Mouse (Mus musculus) adrenal gland, postnatal 4 days (tissue): ENCODE data around the gene Gm49721. TPM values are rescaled to one million over a fixed set of nuclear protein-coding genes. Genes with fewer than 3 reads are reported as not detected.
"Not testable (repeated sequence)": the region's sequence is repeated elsewhere in the genome, so short reads cannot be mapped to it uniquely, and the experiment has no call there.

ENCODE experiments used
- DNase-seq, 2 experiments: peaks; one replicate each; pipeline ENCODE4 v3.0.0; 2021 to 2022; ENCODE audit warnings: low spot score in 2 of 2, mixed read lengths in 2 of 2
- long read RNA-seq, 2 experiments: library from polyadenylated mRNA; stranded (forward); transcript quantifications; one replicate each; pipeline ENCODE4 v2.0.0; 2021
- total RNA-seq, 2 experiments: library from RNA; stranded (reverse); gene quantifications; 2 replicates each; pipeline ENCODE4 v1.2.3; 2021

Gm49721 gene
- total RNA-seq = under 1 TPM; 0.37 to 0.45 TPM
- long read RNA-seq, experiment 1, partial matches to known transcripts = 0 of 9 reads
- long read RNA-seq, experiment 1, other reads (novel, unspliced or antisense) = 9 of 9 reads
- long read RNA-seq, experiment 2, partial matches to known transcripts = 0 of 14 reads
- long read RNA-seq, experiment 2, other reads (novel, unspliced or antisense) = 14 of 14 reads

GRCm38 (mm10) chr17:6978287-6979248, at the start of gene Gm49721:
TSS of gene Gm49721 (plus strand) at chr17:6978904.
- DNase-seq = peak; percentile 37 to 45

GRCm38 (mm10) chr17:6931625-6932024, 47.1 kb upstream of the Gm49721 start:
- DNase-seq = not testable (repeated sequence)

- not testable (repeated sequence) for DNase-seq
Observed at GRCm38 (mm10) chr17:6942560-6942959, 36.1 kb upstream of the Gm49721 start.

GRCm38 (mm10) chr17:6947637-6947983, 31.1 kb upstream of the Gm49721 start:
- DNase-seq = not testable (repeated sequence)

- DNase-seq = peak; percentile 62 to 67
Observed at GRCm38 (mm10) chr17:6947984-6948768, 30.5 kb upstream of the Gm49721 start, which contains the start of gene Rsph3b. TSS of gene Rsph3b (minus strand) at chr17:6948682.

GRCm38 (mm10) chr17:6948769-6949228, 29.9 kb upstream of the Gm49721 start:
- not testable (repeated sequence) for DNase-seq

- not testable (repeated sequence) for DNase-seq
Observed at GRCm38 (mm10) chr17:6958881-6959280, 19.8 kb upstream of the Gm49721 start.

- not testable (repeated sequence) for DNase-seq
Observed at GRCm38 (mm10) chr17:6959543-6960259, 19.0 kb upstream of the Gm49721 start.

- not testable (repeated sequence) for DNase-seq
Observed at GRCm38 (mm10) chr17:6960349-6960748, 18.4 kb upstream of the Gm49721 start.

GRCm38 (mm10) chr17:6960776-6961175, 17.9 kb upstream of the Gm49721 start, which contains the start of gene Tagap1:
TSS of gene Tagap1 (minus strand) at chr17:6961156.
- not testable (repeated sequence) for DNase-seq

GRCm38 (mm10) chr17:6961181-6962000, 17.3 kb upstream of the Gm49721 start:
- not testable (repeated sequence) for DNase-seq

- DNase-seq = not testable (repeated sequence)
Observed at GRCm38 (mm10) chr17:6962339-6962738, 16.4 kb upstream of the Gm49721 start.

GRCm38 (mm10) chr17:6962936-6963335, 15.8 kb upstream of the Gm49721 start:
- not testable (repeated sequence) for DNase-seq

GRCm38 (mm10) chr17:6965364-6965763, 13.3 kb upstream of the Gm49721 start:
- DNase-seq = not testable (repeated sequence)

GRCm38 (mm10) chr17:6967673-6968072, 11.0 kb upstream of the Gm49721 start:
- not testable (repeated sequence) for DNase-seq

GRCm38 (mm10) chr17:6970334-6970733, 8.4 kb upstream of the Gm49721 start, which contains the start of gene Rnaset2b:
TSS of gene Rnaset2b (plus strand) at chr17:6970634.
- not testable (repeated sequence) for DNase-seq

- not testable (repeated sequence) for DNase-seq
Observed at GRCm38 (mm10) chr17:6971238-6971637, 7.5 kb upstream of the Gm49721 start.

GRCm38 (mm10) chr17:6972836-6973396, 5.8 kb upstream of the Gm49721 start:
- not testable (repeated sequence) for DNase-seq

GRCm38 (mm10) chr17:6974985-6975384, 3.7 kb upstream of the Gm49721 start:
- not testable (repeated sequence) for DNase-seq
